Mouse (Mus musculus): ENCODE data around the gene Cdc14b.
A peak's percentile ranks its signal among the peaks of the same experiment; 100 is the strongest.
"Not testable (repeated sequence)": the region's sequence is repeated elsewhere in the genome, so short reads cannot be mapped to it uniquely, and the experiment has no call there.

Cdc14b gene

DNA sequence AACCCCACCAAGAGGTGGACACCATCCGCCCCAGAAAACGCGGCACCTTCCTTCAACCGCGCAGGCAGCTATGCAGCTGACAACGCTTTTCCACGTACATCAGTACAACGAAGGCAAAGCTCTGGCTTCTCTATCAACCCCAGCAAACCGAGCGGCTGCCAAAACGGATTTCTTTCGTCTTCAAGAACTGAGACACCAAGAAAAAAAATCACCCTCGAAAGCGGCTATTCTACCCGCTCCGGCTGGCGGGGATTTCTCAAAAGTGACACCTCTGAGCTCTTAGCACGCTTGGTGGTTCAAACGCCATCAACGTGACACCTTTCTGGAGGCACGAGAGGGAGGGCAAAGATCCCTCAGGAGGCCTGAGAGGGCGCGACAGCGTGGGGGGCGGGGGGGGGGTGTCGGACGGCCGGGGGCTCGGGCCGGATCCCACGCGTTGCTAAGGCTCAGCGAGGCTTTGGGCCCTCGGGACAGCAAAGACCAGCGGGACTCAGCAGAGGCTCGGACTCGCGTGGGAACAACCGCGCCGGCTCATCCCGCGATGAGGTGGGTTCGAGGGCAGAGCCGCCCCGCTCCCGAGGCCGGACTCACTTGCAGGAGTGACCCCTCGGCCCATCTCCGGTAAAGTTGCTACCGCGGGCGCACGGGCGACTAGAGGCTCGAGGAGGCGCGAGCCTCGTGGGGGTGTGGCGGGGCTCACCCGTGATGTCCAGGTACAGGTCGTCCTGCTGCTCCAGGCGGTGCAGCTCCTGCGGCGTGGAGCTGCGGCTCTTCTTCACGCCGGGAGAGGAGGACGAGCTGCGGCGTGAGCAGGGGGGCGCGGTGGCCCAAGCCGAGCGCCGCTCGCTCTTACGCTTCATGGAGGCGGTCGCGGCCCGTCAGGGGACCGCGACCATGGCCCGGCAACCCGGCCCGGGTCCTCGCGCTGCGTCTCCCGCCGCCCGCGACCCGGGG lies 922 bp downstream of the Cdc14b start:
- DNase-seq (ENCODE audit: inconsistent age in 2 of 2, low spot score in 1 of 2), result peak; percentile 58 to 82

DNA sequence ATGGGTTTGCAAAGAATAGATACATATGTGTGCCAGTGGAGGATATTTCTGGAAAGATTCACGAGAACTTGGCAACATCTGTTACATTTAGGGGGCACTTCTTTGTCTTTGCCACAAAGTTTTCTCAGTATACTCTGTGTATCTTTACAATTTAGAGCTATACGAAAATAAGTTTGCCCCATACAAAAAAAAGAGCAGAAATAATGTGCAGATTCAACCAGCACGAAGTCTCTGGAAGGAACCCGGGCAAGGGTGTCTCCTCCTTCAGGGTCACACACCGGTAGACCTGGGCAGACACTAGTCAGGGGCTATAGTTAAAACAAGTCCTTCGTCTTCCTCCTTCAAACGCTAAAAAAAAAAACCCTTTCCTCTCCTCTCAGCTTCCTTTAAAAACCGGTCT lies 1.7 kb downstream of the Cdc14b start:
- DNase-seq (ENCODE audit: inconsistent age in 2 of 2, low spot score in 1 of 2), result no peak

DNA sequence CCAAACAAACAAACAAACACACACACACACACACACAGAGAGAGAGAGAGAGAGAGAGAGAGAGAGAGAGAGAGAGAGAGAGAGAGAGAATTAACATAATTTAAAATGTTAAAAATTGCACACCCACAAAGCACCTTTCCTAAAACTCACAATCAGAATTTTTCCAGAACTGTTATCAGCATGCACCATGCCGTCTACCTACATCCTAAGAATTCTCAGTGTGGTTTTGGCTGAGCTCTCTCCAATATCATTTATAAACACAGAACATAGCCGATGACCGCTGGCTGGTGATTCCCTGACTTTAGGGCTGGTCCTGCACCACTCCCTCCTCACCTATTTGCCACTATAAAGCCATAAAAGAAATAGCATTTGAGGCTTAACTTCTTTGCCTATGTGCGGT lies 6.7 kb downstream of the Cdc14b start:
- no peak for DNase-seq (ENCODE audit: inconsistent age in 2 of 2, low spot score in 1 of 2)

DNA sequence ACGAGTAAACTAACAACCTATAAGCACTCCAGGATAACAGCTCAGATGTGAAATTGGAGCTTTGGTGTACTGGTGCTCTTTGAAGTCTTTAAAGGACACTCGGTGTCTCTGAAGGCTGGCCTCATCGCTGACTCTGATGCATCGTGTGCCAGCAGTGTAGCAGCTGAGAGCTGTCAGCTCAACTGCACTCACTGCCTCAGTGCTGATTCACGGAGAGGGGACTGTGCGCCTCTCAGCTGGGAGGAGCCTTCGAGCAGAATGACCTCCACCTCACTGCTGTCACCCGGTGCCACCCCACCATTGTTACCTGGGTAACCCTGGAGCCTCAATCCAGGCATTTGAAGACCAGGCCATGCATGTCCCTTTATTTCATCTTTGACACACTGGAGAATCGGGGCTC lies 7.9 kb downstream of the Cdc14b start:
- DNase-seq (ENCODE audit: inconsistent age in 2 of 2, low spot score in 1 of 2), result peak; percentile 86 to 91

DNA sequence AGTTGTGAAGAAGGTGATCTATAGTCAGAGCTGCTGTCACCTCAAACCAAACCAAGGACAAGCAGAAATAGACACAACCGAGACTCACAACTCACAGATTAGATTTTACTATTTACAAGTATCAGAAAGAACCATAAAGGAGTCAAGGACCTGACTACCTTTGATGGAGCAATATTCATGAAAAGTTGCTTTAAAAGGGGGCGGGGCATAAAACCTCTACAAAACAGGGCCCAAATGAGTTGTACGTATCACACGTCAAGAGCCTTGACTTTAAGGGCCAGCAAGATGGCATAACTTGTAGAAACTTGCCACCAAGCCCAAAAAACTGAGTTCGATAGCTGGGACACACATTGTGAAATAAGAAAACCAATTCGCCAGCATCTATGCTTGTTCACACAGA lies 10.5 kb downstream of the Cdc14b start:
- peak in 1 of 2 experiments; percentile 80 for DNase-seq (ENCODE audit: inconsistent age in 2 of 2, low spot score in 1 of 2)

DNA sequence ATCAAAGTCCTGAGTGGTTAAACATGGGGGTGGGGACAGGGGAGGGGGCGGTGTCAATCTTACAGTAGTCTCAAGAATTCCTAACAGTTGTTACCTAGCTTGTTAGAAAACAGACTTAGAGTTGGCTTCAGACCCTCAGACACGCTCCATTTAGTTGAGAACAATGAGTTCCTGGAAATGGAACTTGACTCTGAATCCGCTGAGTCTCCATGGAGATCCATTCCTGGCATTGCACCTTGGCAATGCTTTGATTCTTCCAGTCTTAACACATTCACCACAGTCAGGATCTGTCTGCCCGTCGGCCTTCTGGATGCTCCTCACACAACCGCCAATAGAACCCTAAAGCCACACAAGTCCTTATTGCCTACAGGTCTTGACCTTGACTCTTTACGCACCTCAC lies 15.2 kb downstream of the Cdc14b start:
- no peak for DNase-seq (ENCODE audit: inconsistent age in 2 of 2, low spot score in 1 of 2)

DNA sequence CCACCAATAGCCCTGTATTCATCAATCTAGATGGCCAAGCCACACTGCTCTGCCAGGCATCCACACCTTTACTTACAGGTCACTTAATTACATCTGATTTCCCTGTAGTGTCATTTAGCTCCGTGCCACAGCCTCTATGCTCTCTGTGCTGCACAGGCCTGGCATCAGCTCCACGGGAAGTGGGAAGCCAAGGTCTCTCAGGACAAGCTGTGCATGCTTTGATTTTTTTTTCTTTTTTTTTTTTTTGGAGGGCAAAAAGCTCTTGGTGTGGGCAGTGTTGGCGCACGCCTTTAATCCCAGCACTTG lies 16.6 kb downstream of the Cdc14b start:
- DNase-seq (ENCODE audit: inconsistent age in 2 of 2, low spot score in 1 of 2), result peak in 1 of 2 experiments; percentile 52

DNA sequence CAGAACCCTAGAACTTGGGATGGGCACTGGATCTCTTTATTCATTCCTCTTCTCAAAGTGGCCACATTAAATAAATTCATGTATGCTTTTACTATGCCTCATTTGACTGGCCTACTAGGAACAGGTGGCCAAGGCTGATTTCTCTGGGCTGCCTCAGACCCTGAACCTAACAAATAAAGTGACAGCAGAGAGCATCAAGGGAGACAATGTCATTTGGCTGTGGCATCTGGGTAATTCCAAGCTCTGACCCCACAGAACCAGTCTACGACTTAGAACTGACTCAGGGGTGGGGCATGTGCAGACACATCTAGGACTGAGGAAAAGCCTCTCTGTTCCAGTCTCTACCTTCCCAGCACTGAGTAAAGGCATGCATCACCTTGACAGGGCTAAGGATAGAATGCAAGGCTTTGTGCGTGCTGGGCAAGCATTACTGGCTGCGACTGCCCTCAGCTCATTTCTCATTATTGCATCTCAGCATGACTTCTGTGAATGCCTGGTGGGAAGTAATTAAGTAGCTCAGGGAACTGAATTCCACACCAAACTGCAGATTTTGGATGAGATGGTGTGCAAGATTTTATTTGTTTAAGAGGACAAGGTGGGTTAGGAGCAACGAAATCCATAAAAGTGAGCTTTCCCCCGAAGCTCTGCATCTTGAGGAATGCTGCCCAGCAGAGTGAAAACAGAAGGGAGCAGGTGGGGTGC lies 17.1 kb downstream of the Cdc14b start:
- DNase-seq (ENCODE audit: inconsistent age in 2 of 2, low spot score in 1 of 2), result no peak

DNA sequence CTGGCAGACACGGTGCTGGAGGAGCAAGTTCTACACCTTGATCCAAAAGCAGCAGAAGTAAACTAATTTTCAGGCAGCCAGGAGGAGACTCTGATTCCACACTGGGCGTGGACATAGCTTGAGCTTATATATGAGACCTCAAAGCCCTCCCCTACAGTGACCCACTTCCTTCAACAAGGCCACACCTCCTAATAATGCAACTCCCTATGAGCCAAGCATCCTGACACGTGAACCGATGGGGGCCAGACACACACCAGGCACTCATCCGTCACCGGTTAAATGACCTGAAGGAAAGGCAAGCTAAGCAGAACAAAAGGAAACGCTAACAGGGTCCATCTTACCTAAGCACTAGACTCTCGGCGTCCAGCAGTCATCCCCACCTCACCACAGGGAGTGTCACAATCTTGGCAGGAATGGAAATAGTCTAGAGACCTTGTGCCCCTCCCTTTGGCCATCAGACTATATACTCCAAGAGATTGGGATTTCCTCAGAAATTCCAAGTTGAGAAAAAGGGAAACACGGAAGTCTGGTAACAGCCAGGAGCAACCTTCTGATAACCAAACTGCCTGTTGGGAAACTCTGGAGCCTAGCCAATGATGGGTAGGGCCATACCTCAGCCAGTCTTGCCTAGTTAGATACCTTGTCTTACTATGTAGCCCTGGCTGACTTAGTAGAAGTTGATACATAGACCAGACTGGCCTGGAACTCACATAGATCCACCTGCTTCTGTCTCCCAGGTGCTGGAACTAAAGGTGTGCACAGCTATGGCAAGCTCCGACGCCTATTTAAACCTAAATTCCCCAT lies 17.9 kb downstream of the Cdc14b start:
- no peak for DNase-seq (ENCODE audit: inconsistent age in 2 of 2, low spot score in 1 of 2)

DNA sequence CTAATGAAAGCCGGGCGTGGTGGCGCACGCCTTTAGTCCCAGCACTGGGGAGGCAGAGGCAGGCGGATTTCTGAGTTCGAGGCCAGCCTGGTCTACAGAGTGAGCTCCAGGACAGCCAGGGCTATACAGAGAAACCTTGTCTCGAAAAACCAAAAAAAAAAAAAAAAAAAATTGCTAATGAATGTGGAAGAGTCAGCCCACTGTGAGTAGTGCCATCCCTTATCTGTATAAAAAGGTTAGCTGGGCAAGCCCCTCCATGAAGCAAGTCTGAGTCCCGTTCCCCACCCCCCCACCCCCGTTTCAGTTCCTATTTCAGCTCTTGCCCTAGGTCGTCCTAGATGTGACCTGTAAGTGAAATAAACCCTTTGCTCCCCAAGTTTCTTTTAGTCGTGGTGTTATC lies 20.9 kb downstream of the Cdc14b start:
- not testable (repeated sequence) for DNase-seq (ENCODE audit: inconsistent age in 2 of 2, low spot score in 1 of 2)

DNA sequence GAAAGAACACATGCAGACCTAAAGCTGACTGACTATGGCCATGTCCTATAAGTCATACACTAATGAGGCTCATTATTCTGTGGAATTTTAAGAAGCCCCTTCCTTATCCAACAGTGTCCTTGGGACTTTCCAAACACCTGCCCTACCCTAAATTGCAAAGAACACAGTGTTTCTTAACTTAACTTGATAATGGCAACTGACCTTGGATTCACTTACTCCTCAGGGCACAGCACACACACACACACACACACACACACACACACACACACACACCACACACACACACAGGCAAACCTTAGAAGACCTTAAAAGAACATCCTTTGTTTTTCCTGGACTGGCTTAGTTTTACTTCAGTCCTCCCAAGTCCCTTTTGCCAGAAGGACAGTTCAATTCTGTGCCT lies 21.4 kb downstream of the Cdc14b start:
- DNase-seq (ENCODE audit: inconsistent age in 2 of 2, low spot score in 1 of 2), result no peak

DNA sequence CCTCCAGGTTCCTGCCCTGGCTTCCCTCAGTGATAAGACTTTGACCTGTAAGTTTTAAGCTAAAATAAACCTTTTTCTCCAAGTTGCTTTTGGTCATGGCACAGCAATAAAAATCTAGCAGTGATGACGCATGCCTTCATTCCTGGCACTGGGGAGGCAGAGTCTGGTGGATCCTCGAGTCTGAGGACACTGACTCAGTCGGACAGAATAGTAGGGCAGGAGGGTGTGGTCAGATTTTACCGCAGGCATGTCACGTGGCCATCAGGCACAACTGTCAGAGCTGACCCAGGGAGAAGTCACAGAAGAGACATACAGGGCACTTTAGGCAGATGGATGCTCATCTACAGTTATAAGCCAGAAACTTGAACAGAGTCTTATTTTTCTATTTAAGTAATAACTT lies 22.9 kb downstream of the Cdc14b start:
- peak; percentile 85 to 89 for DNase-seq (ENCODE audit: inconsistent age in 2 of 2, low spot score in 1 of 2)

DNA sequence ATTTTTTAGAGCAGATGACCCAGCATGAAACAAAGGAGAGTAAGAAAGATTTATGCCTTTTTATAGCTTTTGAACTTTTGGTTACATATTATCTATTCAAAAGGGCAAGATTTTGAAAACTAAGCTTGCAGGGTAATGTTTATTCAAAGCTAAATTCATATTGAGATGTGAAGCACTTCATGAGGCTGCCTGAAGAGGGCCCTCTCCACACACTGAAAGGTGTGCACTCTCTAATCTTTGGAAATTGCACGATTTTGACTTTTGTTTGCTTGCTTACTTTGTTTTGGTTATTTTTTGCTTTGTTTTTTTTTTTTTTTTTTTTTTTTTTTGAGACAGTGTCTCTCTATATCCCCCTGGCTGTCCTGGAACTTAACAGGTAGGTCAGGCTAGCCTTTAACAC lies 24.7 kb downstream of the Cdc14b start:
- DNase-seq (ENCODE audit: inconsistent age in 2 of 2, low spot score in 1 of 2), result peak; percentile 26 to 73

DNA sequence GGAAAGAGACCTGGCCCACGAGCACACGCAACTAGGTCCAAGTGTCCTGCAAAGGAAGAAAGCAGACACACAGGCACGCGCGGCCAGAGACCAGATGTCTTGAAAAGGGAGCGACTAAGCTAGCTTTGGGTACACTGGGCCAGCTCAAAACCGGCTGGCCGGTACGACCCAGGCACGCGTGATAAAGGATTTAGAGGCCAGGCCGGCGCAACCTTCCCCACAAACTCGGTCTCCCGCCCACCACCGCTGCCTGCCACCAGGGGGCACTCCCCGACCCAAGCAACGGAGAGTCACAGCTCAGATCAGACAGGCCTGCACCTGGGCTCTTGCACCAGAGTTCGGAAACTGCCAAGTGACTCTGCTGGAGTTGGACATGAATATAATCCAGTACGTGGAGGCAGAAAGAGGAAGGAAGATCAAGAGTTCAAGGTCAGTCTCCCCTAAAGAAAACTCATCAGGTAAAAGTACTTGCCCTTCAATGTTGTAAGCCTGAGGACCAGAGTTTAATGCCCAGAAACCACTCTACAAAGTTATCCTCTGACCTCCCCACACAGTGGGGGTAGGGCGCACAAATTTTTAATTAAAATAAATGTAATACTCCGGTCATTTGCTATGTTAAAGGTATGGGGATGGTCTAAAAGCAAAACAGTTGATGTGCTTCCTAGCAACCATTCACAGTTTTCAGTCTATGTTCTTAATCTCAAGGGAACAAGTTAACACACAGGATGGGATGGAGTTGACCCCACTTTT lies 26.1 kb downstream of the Cdc14b start:
- peak; percentile 89 to 97 for DNase-seq (ENCODE audit: inconsistent age in 2 of 2, low spot score in 1 of 2)

DNA sequence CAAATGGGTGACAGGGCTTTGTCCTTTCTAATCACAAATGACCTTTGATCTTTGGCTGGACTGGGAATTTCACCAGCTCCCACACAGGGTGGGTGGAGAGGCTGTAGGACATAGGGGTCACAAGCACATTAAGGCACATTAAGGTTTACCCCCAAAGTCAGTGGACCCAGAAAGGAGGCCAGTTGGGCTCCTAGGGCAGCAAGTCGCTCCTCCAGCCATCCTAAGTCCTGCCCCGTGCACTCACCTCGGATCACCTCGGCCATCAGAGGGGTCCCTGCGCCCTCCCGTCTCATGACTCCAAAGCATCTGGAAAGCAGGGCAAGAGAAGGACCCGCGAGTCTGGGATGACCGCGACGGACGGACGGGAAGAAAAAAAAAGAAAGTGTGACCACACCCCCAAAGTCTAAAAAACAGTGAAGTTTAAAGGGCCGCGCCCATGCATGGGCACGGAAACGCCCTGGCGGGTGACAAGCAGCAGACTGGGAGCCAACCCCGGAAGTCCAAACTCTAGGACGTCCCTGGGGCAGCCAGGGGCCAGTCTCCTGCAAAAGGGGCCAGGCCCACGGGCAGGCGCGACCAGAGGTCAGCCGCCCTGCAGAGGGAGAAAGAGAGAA lies 26.8 kb downstream of the Cdc14b start:
- DNase-seq (ENCODE audit: inconsistent age in 2 of 2, low spot score in 1 of 2), result peak; percentile 78 to 91

DNA sequence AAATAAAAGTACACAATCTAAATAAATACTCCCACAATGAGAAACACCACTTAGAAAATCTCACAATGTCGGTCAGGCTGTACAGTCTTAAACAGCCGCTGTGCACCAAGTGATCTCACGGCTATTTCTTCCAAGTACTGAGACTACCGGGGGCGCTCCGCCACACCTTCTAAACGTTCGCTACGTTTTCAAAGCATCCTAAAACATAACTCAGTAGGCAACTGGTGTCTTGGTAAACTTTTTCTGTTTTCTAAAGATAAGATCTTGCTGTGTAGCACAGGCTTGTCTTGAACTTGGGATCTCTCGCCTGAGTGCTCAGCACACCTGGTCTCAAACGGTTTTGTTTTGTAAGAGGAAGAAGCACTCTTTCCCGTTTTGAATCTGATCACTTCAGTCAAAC lies 29.0 kb downstream of the Cdc14b start:
- no peak for DNase-seq (ENCODE audit: inconsistent age in 2 of 2, low spot score in 1 of 2)

DNA sequence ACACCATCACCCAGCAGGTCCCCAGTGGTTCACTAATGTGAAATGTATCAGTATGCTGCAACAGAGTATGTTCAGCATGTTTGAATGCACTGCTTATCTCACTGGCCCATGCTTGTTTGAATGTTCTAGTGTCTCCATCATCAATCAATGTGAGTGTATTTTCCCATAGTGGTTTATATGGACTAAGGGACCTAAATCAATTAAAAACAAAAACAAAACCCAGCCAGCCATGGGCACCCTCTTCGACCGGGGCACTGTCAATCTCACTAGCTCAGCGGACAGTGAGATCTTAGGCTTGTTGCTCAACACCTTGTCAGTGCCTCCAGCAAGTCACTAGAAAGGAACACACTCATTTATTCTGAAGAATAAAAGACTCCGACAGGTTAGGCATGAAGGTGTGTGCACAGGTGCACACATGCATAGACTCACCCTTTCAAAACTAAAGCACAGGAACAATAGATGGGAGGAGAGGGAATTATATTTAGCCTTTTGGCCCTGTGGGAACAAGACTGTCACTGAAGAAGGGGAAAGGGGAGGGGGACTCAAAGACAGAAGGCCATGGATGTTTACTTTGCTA lies 30.3 kb downstream of the Cdc14b start:
- DNase-seq (ENCODE audit: inconsistent age in 2 of 2, low spot score in 1 of 2), result no peak

DNA sequence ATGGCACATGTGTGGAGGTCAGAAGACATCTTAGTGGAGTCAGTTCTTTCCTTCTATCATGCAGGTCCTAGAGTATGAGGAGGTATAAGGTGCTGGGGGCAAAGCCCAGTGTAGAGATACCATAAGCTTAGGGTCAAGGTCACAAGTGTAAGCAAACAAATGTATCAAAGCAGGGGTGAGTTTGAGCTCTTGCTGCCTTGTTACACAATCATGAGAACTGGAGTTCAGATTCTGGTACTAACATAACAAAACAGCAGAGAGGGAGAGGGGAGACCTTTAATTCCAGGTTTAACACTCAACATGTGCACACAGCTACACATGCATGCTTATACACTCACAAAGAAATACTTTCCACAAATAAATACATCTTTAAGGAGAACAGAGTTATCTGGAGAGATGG lies 32.4 kb downstream of the Cdc14b start:
- DNase-seq (ENCODE audit: inconsistent age in 2 of 2, low spot score in 1 of 2), result no peak

DNA sequence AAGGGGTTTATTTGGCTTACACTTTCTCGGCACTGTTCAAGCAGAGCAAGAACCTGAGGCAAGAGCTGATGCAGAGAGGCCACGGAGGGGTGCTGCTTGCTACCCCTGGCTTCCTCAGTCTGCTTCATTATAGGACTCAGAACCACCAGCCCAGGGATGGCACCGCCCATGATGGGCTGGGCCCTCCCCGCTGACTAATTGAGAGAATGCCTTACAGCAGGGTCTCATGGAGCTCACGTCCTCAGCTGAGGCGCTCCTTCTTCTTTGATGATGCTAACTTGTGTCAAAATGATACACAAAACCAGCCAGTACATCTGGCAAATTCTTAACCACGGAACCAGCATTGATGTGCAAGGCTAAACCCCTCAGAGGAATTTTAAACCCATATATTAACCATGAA lies 34.5 kb downstream of the Cdc14b start:
- no peak for DNase-seq (ENCODE audit: inconsistent age in 2 of 2, low spot score in 1 of 2)

DNA sequence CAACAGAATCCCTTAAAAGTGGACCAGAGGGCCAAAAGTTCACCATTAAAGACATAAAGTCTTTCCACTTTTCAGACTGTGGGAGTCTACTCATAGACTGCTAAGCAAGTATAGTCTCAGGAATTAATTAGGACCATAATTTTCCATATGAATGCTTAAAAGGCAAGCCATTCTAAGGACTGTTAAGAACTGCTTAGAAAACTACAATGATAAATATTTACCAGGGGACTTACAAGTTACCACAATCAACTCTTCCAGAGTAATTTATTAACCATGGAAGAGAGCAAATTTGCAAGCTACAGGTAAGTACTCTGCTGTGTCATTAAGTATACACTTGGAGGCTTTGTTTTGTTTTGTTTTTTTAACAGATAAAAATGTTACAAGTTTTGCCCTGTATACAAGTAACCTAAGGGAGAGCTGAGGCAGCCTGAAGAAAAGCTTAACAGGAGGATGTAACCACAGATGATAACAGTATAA lies 37.4 kb downstream of the Cdc14b start:
- no peak for DNase-seq (ENCODE audit: inconsistent age in 2 of 2, low spot score in 1 of 2)

All from adrenal gland, adult (tissue).